Mouse (Mus musculus): ENCODE measurements around the gene Efnb3.

GRCm38 (mm10) chr11:69605726-69606490 lies 45.9 kb upstream of the Efnb3 start, which contains the start of gene Atp1b2:
- no peak for TF ChIP-seq CTCF (conservative IDR thresholded peaks at IDR 0.05; ENCODE audit: insufficient read depth, insufficient read length, low read depth, low read length)
- TF ChIP-seq POLR2A (IDR thresholded peaks at IDR 0.05; ENCODE audit: low read depth, low read length) = peak; percentile 66

Measured in kidney, adult 2 months (tissue).